Mouse (Mus musculus): ENCODE results near the gene Art2b. TPM values are rescaled to one million over a fixed set of nuclear protein-coding genes. Genes with fewer than 3 reads are reported as not detected.
A peak's percentile ranks its signal among the peaks of the same experiment; 100 is the strongest.
"Not testable (repeated sequence)": the region's sequence is repeated elsewhere in the genome, so short reads cannot be mapped to it uniquely, and the experiment has no call there.

Gene Art2b
- total RNA-seq, 1 experiment from 2014 or later, result 1.6 TPM

- not testable (repeated sequence) for ATAC-seq (replicated peaks; ENCODE audit: insufficient number of reproducible peaks, low FRiP score, low TSS enrichment, poor library complexity, severe bottlenecking)
Measured at GRCm38 (mm10) chr7:101580863-101581262, 4.5 kb downstream of the Art2b start.

DNA sequence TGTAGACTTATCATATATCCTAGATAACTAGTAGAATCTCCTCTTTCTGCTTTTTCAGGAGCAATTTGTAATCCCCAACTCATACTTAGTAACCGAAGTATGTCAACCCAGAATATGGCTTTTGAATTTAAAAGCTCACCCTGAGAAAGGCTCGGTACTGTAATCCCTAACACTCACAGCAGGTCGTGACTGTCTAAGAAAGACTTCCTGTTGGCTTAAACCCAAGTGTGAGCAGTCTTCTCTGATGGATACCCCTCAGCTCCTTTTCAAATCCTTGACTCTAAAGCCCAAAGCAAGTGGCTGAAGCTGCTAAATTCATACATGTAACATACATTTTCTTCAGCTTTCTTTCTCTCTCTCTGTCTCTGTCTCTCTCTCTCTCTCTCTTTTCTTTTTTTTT, 11.0 kb downstream of the Art2b start:
- ATAC-seq (replicated peaks; ENCODE audit: insufficient number of reproducible peaks, low FRiP score, low TSS enrichment, poor library complexity, severe bottlenecking), result no peak

GRCm38 (mm10) chr7:101573636-101574035, 11.8 kb downstream of the Art2b start:
- ATAC-seq (replicated peaks; ENCODE audit: insufficient number of reproducible peaks, low FRiP score, low TSS enrichment, poor library complexity, severe bottlenecking), result not testable (repeated sequence)

DNA sequence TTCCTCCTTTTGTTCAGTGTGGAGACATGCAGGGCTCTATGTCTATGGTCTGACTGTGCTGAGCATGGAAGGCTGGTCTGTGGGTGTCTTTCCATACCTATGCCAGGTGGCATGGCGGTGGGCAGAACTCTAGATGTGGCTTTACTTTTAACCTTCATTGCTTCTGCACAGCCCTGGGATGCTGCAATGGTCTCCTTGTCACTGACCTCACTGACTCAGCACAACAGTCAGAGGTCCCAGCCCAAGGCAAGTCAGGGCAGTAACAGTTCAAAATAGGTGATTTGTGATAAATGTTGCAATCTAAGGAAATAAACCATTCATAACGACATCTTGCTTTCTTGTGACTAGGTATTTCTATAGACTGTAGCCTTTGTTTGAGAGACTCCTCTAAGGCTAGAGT, 21.3 kb downstream of the Art2b start:
- no peak for ATAC-seq (replicated peaks; ENCODE audit: insufficient number of reproducible peaks, low FRiP score, low TSS enrichment, poor library complexity, severe bottlenecking)

DNA sequence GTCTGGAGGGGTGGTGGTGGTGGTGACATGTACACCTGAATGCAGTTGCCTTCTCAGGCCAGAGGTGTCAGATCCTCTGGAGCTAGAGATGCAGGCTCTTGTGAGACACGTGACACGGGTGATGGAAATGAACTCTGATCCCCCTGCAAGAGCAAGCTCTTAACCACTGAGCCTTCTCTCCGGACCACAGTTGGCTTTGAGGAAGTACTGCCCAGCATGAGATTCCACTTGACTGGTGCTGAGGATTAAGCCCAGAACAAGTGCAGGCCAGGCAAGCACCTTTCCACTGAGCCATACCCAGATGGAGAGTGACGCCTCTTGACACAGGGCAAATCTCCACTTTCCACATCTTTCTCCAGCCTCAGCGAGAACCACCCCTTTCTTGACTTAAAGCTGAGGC, 26.0 kb downstream of the Art2b start:
- ATAC-seq (replicated peaks; ENCODE audit: insufficient number of reproducible peaks, low FRiP score, low TSS enrichment, poor library complexity, severe bottlenecking), result peak; percentile 32; the same call in 1 of the 2 replicates

DNA sequence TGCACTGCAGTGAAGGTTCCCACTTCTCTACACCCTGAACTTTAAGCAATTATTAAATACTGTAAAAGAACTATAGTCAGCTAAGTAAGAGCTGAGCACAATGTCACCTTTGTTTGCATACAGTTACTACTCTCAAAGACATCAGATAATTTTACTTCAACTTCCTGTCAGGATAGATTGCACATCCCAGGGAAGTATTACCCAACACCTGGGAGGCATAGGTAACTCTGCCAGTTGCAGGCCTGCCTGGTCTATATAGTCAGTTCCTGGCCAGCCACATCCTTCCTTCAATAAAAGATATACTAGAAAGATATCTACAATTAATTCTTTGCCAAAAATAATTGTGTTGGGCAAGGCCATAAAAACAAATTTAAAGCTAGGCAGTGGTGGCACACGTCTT, 28.0 kb downstream of the Art2b start:
- ATAC-seq (replicated peaks; ENCODE audit: insufficient number of reproducible peaks, low FRiP score, low TSS enrichment, poor library complexity, severe bottlenecking), result no peak

DNA sequence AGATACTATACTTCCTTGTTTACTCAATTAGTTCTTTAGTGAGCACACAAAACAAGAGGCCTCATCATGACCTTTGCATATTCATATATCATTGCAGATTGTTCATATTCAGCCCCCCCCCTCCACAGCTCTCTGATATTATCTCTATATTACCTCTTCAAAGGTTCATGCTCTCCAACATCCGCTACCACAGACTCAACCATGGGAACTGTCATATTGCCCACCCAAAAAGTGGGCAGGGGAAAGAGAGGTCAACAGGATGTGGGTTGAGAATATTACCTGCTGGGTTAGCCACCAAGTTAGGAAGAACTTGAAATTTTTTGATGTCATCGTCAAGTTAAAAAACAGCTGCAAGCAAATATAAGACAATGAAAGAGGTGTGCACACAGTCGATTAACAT, 29.9 kb downstream of the Art2b start:
- ATAC-seq (replicated peaks; ENCODE audit: insufficient number of reproducible peaks, low FRiP score, low TSS enrichment, poor library complexity, severe bottlenecking), result not testable (repeated sequence)

GRCm38 (mm10) chr7:101551530-101551929, 33.9 kb downstream of the Art2b start:
- peak; percentile 62 for ATAC-seq (replicated peaks; ENCODE audit: insufficient number of reproducible peaks, low FRiP score, low TSS enrichment, poor library complexity, severe bottlenecking)

DNA sequence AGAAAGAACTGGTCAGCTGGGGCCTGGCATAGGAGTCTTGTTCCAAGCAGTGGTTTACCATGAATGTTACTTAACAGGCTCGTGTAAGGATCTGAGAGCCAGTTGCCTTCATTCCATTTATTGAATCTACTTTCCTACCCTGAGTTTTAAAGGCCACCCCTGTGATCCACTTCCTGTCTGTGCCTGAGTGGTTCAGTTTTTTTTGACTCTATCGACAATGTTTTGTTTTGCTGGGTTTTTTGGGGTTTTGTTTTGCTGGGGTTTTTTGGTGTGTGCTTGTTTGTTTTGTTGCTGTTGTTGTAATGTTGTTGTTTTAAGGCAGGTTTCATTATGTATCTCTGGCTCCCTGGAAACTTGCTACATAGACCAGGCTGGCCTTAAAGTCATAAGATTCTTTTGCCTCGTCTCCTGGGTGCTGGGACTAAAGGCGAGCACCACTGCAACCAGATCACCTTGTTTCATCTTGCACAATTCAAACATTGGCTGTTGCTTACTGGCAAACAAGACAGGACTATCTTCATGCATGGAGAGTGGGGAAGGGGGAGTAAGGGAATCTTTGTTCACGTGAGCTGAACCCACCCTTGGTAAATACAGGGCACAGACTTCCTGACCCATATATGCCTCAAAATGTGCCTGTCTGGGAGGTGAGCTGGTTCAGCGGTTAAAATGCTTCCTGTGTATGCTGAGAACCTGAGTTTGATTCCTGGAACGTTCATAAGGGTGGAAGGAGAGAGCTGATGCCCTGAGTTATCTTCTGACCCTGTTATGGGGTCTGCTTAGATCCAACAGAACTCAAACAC, 34.5 kb downstream of the Art2b start:
- ATAC-seq (replicated peaks; ENCODE audit: insufficient number of reproducible peaks, low FRiP score, low TSS enrichment, poor library complexity, severe bottlenecking), result no peak

- ATAC-seq (replicated peaks; ENCODE audit: insufficient number of reproducible peaks, low FRiP score, low TSS enrichment, poor library complexity, severe bottlenecking), result 0 out of 2 replicates have a peak, but pooled peaks have one; percentile 15
Measured at GRCm38 (mm10) chr7:101549266-101549665, 36.1 kb downstream of the Art2b start.

GRCm38 (mm10) chr7:101547651-101548050, 37.7 kb downstream of the Art2b start:
- ATAC-seq (replicated peaks; ENCODE audit: insufficient number of reproducible peaks, low FRiP score, low TSS enrichment, poor library complexity, severe bottlenecking), result peak; percentile 58

DNA sequence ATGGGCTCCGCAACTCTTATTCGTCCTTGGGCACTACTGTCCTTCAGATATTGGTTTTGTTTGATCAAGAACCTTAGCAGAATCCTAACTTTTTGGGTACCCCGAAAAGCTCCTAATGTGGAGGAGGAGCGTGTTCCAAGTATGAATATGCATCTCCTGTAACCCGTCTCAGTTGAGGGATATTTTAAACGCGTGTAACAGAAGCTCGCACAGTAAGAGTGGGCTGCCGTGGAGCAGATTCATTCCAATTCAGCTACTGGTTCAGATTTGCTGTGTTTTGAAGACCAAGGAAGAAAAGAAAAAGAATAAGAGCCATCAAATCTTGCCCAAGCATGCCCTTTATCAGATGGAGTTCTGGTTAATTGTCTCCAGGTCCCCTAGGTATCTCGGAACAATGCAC, 43.7 kb downstream of the Art2b start:
- ATAC-seq (replicated peaks; ENCODE audit: insufficient number of reproducible peaks, low FRiP score, low TSS enrichment, poor library complexity, severe bottlenecking), result no peak

DNA sequence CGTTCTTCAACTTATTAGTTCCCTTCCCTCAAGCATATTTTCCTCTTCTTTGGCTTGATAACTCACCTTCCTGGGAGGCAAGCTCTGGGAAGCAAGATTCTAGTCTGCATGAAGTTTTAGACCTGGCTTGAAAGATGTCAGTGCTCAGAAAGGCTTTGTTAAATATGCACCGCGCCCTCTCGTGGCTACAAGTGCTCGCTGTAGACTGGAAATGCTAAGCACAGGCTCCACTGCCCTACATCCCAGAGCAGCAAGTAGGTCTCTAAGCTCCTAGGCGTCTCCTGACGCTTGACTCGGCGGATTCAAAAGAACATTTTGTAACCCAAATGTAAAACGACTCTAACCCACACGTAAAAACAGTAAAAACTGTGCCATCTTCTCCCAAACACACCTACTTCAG, 44.3 kb downstream of the Art2b start:
- ATAC-seq (replicated peaks; ENCODE audit: insufficient number of reproducible peaks, low FRiP score, low TSS enrichment, poor library complexity, severe bottlenecking), result peak; percentile 69; the same call in 1 of the 2 replicates

DNA sequence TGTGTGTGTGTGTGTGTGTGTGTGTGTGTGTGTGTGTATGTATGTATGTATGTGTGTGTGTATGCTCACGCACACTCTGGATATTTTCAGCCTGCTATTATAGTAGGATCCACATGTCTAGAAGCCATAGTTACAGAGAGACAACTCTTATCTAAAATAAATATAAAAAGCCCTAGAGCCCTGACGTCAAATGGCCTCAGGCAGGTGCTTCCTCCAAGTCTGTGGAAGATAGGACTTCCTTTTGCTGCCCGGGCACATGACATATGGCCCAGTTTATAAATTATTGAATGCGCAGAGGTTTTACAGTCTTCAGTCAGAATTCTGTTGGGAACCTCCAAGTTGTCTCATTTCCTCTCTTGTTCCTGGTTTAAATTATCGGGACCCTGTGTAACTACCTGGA, 44.7 kb downstream of the Art2b start:
- ATAC-seq (replicated peaks; ENCODE audit: insufficient number of reproducible peaks, low FRiP score, low TSS enrichment, poor library complexity, severe bottlenecking), result no peak

GRCm38 (mm10) chr7:101539774-101540173, 45.6 kb downstream of the Art2b start:
- no peak for ATAC-seq (replicated peaks; ENCODE audit: insufficient number of reproducible peaks, low FRiP score, low TSS enrichment, poor library complexity, severe bottlenecking)

- peak; percentile 45; the same call in 1 of the 2 replicates for ATAC-seq (replicated peaks; ENCODE audit: insufficient number of reproducible peaks, low FRiP score, low TSS enrichment, poor library complexity, severe bottlenecking)
Measured at GRCm38 (mm10) chr7:101538141-101538933, 47.1 kb downstream of the Art2b start.

- 0 out of 2 replicates have a peak, but pooled peaks have one; percentile 24 for ATAC-seq (replicated peaks; ENCODE audit: insufficient number of reproducible peaks, low FRiP score, low TSS enrichment, poor library complexity, severe bottlenecking)
Measured at GRCm38 (mm10) chr7:101537541-101537940, 47.9 kb downstream of the Art2b start.

DNA sequence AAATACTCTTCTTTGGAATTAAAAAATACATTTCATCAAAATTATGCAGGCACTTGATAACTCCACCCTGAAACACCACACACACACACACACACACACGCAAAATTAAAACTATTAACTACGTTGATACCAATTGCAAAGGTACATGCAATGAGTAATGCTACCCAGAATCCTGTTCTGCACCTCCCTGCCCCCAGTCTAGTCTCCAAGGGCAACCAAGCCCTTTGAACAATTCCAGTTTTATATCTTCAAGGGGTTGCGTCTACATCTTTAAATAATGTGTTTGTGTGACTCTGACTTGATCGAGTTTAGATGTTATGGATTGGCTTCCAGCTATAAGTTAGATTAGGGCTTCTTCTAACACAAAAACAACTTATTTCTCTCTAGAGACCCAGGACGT, 49.9 kb downstream of the Art2b start:
- ATAC-seq (replicated peaks; ENCODE audit: insufficient number of reproducible peaks, low FRiP score, low TSS enrichment, poor library complexity, severe bottlenecking), result no peak

GRCm38 (mm10) chr7:101535102-101535501, 50.3 kb downstream of the Art2b start:
- ATAC-seq (replicated peaks; ENCODE audit: insufficient number of reproducible peaks, low FRiP score, low TSS enrichment, poor library complexity, severe bottlenecking), result no peak

GRCm38 (mm10) chr7:101534428-101534827, 51.0 kb downstream of the Art2b start:
- no peak for ATAC-seq (replicated peaks; ENCODE audit: insufficient number of reproducible peaks, low FRiP score, low TSS enrichment, poor library complexity, severe bottlenecking)

Measured in monocyte, adult 5-6 weeks (primary cell).